Mouse (Mus musculus): ENCODE measurements around the gene Fgf13. TPM values are rescaled to one million over a fixed set of nuclear protein-coding genes. Genes with fewer than 3 reads are reported as not detected.

Fgf13 gene
- total RNA-seq, 2 experiments from 2014 or later = 388 to 394 TPM

Small RNAs within 50 kb of the gene (microRNA-seq; reads per million reads assigned to microRNA genes)
- 47.3 to 106 reads per million in 2 experiments for gene Mir504

All from layer of hippocampus, postnatal 14 days (tissue).